Mouse (Mus musculus) heart, adult 2 months (tissue): ENCODE measurements around the gene Rflna. TPM values are rescaled to one million over a fixed set of nuclear protein-coding genes. Genes with fewer than 3 reads are reported as not detected.

Experiments
- DNase-seq, 2 experiments: peaks; one replicate each; pipeline ENCODE4 v3.0.0; 2021
- H3K27ac ChIP-seq: fragments of 200-600 bp; 2 replicates; pipeline ENCODE4 v1.8.1; 2022
- H3K27me3 ChIP-seq: fragments of 200-500 bp; 2 replicates; pipeline ENCODE4 v1.6.1; 2012; ENCODE audit warnings: mild to moderate bottlenecking, low read length, inconsistent platforms, mixed read lengths; ENCODE audit not compliant: control insufficient read depth, insufficient read depth
- H3K36me3 ChIP-seq: fragments of 200-500 bp; 2 replicates; pipeline ENCODE4 v1.6.1; 2012; ENCODE audit warnings: low read length, inconsistent platforms; ENCODE audit not compliant: control insufficient read depth, insufficient read depth
- H3K4me1 ChIP-seq: fragments of 200-500 bp; 2 replicates; pipeline ENCODE4 v1.6.1; 2011; ENCODE audit warnings: low read length; ENCODE audit not compliant: control insufficient read depth, insufficient read depth
- H3K4me3 ChIP-seq: fragments of 200-600 bp; 2 replicates; pipeline ENCODE4 v1.8.1; 2022
- H3K79me2 ChIP-seq: fragments of 200-500 bp; replicated peaks from 2 replicates; pipeline ENCODE4 v1.6.1; 2012; ENCODE audit warnings: mild to moderate bottlenecking, inconsistent platforms, low read length, moderate library complexity, mixed read lengths; ENCODE audit not compliant: control insufficient read depth, insufficient read depth
- H3K9ac ChIP-seq: fragments of 200-500 bp; 2 replicates; pipeline ENCODE4 v1.6.1; 2012; ENCODE audit warnings: low read depth, mild to moderate bottlenecking, control low read depth, inconsistent platforms, low read length, mixed read lengths
- CTCF ChIP-seq: fragments of 200-600 bp; IDR thresholded peaks from 2 replicates; pipeline ENCODE4 v1.8.1; 2022; ENCODE audit warnings: antibody characterized with exemption, mild to moderate bottlenecking, moderate library complexity
- EP300 ChIP-seq: fragments of 200-500 bp; IDR thresholded peaks from 2 replicates; pipeline ENCODE4 v1.6.1; 2011; ENCODE audit warnings: low read depth, low read length, control low read depth; ENCODE audit not compliant: insufficient read depth
- POLR2A ChIP-seq: fragments of 200-500 bp; IDR thresholded peaks from 2 replicates; pipeline ENCODE4 v1.6.1; 2011; ENCODE audit warnings: mild to moderate bottlenecking, low read depth, low read length, control low read depth; ENCODE audit not compliant: insufficient read depth
- WGBS: fragments of 180-500 bp; shearing (Covaris S2); methylation state at CpG from one replicate; pipeline ENCODE4 v1.1.7; 2018; 5-methylcytosine and 5-hydroxymethylcytosine counted together
- intact Hi-C: fragments of 180-260 bp; cut with DNase I; formaldehyde crosslinking; loops from one replicate; pipeline ENCODE4 v1.15.1; 2025
- polyA plus RNA-seq: library from polyadenylated mRNA; depleted of rRNA; stranded (reverse); fragments of >200 nt; gene quantifications from 2 replicates; pipeline ENCODE4 v1.2.3, GENCODE M21; 2012
- total RNA-seq, 2 experiments: library from RNA; stranded (reverse); gene quantifications; 2 replicates each; pipeline ENCODE4 v1.2.3; 2021

The Rflna gene
- total and polyA plus RNA-seq, 3 experiments: 0.13 to 0.78 (median 0.39) TPM

GRCm38 (mm10) chr5:125021298-125021697, 18.3 kb downstream of the Rflna start:
- intact Hi-C loops: loop anchor here (5.0 kb wide), 1 partner anchor 246 kb away; no protein-coding TSS in a partner anchor
- peak overlapping the region; percentile 51; the same call in 1 of the 2 replicates for H3K27ac ChIP-seq

DNA sequence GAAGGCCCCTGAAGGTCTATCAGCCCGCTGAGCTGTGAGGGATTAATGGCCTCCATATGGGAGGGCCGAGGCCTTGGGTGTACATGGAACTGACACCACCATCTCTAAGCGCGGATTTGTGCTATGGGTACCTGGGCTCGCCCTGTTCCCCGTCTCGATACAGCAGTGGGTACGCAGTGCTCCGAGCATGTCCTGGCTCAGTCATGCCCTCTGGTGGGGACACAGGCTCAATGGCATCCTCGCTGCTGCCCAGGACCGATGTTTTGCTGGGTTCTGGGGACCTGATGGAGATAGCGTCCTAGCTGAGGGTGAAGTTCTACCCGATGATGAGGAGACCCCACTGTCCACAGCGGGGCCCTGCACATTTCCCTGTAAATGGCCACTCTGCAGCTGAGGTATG, 21.0 kb downstream of the Rflna start:
- no peak overlapping the region for H3K9ac ChIP-seq
- intact Hi-C loops: loop anchor here (5.0 kb wide), 1 partner anchor 243 kb away; no protein-coding TSS in a partner anchor
- H3K79me2 ChIP-seq: no peaks in the 10 kb centered on the region
- H3K27me3 ChIP-seq: no peaks in the 10 kb centered on the region
- H3K4me1 ChIP-seq: peaks cover 2% of the 10 kb centered on the region
- H3K27ac ChIP-seq: no peak overlapping the region
- TF ChIP-seq EP300 (no peak), POLR2A (no peak), CTCF (peak; percentile 65)
- no peak for DNase-seq
- H3K4me3 ChIP-seq: no peak overlapping the region
- H3K36me3 ChIP-seq: 0 out of 2 replicates have a peak, but pooled peaks cover 3% of the 10 kb centered on the region
- 77% methylated on average over 14 of the region's 14 CpGs for WGBS

More at GRCm38 (mm10) chr5:125021298-125021697, 18.3 kb downstream of the Rflna start:
- Histone ChIP-seq H3K4me1 (peaks cover 2% of the 10 kb centered on the region), H3K9ac (no peak overlapping the region), H3K27me3 (no peaks in the 10 kb centered on the region), H3K36me3 (0 out of 2 replicates have a peak, but pooled peaks cover 3% of the 10 kb centered on the region), H3K4me3 (no peak overlapping the region), H3K79me2 (no peaks in the 10 kb centered on the region)
- TF ChIP-seq EP300 (peak; percentile 64; the same call in 1 of the 2 replicates), POLR2A (no peak), CTCF (no peak)
- WGBS: 53% methylated on average over 11 of the region's 11 CpGs
- peak; percentile 65 to 83 for DNase-seq

DNA sequence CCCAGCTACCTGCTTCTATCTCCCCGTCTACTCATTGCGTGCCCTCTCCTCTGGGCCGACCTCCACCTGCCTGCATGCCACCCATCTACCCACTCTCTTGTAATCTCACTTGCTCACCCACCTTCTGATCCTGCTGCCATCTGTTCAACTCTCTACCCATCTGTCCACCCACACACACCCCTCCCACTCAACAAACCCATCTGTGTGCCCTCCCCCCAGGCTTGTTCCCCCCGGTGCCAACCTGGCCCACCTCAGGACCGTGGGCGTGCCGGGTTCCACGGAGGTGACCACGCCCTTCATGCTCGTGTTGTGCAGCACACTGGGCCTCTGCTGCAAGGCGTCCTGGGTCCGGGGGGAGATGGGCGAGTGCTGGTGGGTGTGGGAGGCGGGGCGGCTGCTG, 25.4 kb downstream of the Rflna start:
- no peak overlapping the region for H3K4me3 ChIP-seq
- WGBS: 96% methylated on average over 15 of the region's 15 CpGs
- no peaks in the 10 kb centered on the region for H3K79me2 ChIP-seq
- H3K27me3 ChIP-seq: no peaks in the 10 kb centered on the region
- no peak for TF ChIP-seq CTCF
- TF ChIP-seq EP300: no peak
- no peak for TF ChIP-seq POLR2A
- no peak overlapping the region for H3K27ac ChIP-seq
- H3K9ac ChIP-seq: no peak overlapping the region
- H3K36me3 ChIP-seq: no peaks in the 10 kb centered on the region
- intact Hi-C loops: no loop called here
- H3K4me1 ChIP-seq: no peaks in the 10 kb centered on the region
- DNase-seq: no peak

GRCm38 (mm10) chr5:125028911-125029310, 25.9 kb downstream of the Rflna start:
- intact Hi-C loops: no loop called here
- 96% methylated on average over 20 of the region's 20 CpGs for WGBS
- no peaks in the 10 kb centered on the region for H3K79me2 ChIP-seq
- H3K4me1 ChIP-seq: no peaks in the 10 kb centered on the region
- no peak overlapping the region for H3K9ac ChIP-seq
- no peaks in the 10 kb centered on the region for H3K36me3 ChIP-seq
- no peak for TF ChIP-seq POLR2A
- no peak for TF ChIP-seq EP300
- TF ChIP-seq CTCF: no peak
- no peaks in the 10 kb centered on the region for H3K27me3 ChIP-seq
- no peak overlapping the region for H3K4me3 ChIP-seq
- no peak for DNase-seq
- no peak overlapping the region for H3K27ac ChIP-seq

GRCm38 (mm10) chr5:125036483-125036882, 33.5 kb downstream of the Rflna start:
- 88% methylated on average over 8 of the region's 8 CpGs for WGBS
- H3K27me3 ChIP-seq: no peaks in the 10 kb centered on the region
- intact Hi-C loops: no loop called here
- peaks cover 2% of the 10 kb centered on the region; the same call in 1 of the 2 replicates for H3K36me3 ChIP-seq
- DNase-seq: no peak
- no peak overlapping the region for H3K27ac ChIP-seq
- H3K4me1 ChIP-seq: peaks cover 19% of the 10 kb centered on the region
- no peak for TF ChIP-seq CTCF
- TF ChIP-seq EP300: no peak
- TF ChIP-seq POLR2A: no peak
- no peaks in the 10 kb centered on the region for H3K79me2 ChIP-seq
- H3K4me3 ChIP-seq: no peak overlapping the region
- H3K9ac ChIP-seq: no peak overlapping the region

- Histone ChIP-seq H3K36me3 (peaks cover 2% of the 10 kb centered on the region; the same call in 1 of the 2 replicates), H3K4me1 (peaks cover 20% of the 10 kb centered on the region), H3K9ac (no peak overlapping the region), H3K27ac (peak overlapping the region; percentile 55), H3K27me3 (no peaks in the 10 kb centered on the region), H3K4me3 (no peak overlapping the region), H3K79me2 (no peaks in the 10 kb centered on the region)
- DNase-seq: no peak
- WGBS: 64% methylated on average over 8 of the region's 8 CpGs
- intact Hi-C loops: loop anchor here (1.0 to 5.0 kb wide), 4 partner anchors 19 to 320 kb away; no protein-coding TSS in a partner anchor
- TF ChIP-seq POLR2A (no peak), CTCF (no peak), EP300 (no peak)
Observed at GRCm38 (mm10) chr5:125039377-125040027, 36.5 kb downstream of the Rflna start.
